Mouse (Mus musculus): ENCODE results near the gene Ankfn1. TPM values are rescaled to one million over a fixed set of nuclear protein-coding genes. Genes with fewer than 3 reads are reported as not detected.

The Ankfn1 gene
- total RNA-seq, 2 experiments from 2014 or later = 1.1 to 2.4 TPM

DNA sequence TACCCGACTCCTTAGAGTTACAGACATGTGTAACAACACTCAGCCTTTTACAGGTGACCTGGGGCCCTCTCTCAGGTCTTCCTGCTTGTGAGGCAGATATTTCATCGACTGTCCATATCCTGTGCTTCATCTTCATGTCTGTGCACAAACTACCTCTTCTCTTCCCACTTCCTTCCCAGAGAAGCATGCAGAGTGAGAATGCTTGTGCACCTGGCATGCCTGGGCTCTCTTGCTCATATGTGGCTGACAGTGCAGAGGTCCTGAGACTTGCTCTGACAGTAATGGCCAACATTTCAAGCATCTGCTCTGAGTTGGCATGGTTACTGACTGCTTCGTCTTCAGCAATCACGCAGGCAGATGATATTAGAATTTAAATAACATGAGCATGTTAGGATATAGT, 83.8 kb downstream of the Ankfn1 start:
- DNase-seq (ENCODE audit: extremely low spot score in 1 of 2, low spot score in 1 of 2) = no peak

DNA sequence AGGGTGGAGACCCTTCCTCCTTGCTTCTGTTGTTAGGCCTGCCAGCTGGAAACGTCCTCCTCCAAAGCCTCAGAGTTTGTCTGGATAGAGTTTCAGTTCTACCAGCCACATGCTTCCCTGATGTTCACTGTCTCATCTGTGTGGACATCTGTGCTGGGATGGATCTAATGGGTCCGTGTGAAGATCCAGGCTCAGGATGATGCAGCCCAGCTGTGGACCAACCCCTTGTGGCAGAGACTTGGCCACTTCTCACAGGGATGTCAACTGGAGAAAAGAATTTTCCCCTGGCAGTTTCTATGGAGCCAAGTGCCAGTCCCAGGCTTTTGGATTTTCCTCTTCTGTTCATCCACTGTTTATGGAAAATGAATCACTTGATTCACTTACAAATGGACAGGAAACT, 100.5 kb downstream of the Ankfn1 start:
- no peak for DNase-seq (ENCODE audit: extremely low spot score in 1 of 2, low spot score in 1 of 2)

DNA sequence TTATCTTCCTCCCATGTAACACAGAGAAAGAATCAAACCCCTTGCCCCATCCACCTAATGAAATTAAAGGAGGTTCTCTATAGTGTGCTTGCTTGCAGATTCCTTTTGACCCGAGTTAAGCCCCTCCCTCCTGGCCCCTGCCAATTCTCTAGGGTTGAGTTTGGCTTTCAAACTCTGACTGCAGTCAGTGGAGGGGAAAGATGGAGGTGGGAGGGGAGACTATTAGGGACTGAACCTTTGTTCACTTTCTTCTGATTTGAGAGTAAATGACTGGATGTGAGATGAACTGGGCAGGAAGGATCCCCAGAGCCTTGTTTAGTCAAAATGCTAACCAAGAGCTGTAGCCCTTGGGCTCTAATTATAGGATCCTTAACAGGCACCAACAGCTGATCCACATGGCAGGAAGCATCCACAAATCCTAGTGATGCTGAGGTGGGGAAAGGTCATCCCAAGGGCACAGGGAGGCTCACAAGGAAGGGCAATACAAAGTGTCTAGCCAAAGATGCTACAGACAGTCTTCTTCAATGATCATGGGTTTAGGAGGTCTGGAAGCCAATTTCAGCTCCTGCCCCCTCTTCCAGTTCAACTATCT, 103.4 kb downstream of the Ankfn1 start:
- DNase-seq (ENCODE audit: extremely low spot score in 1 of 2, low spot score in 1 of 2) = no peak

DNA sequence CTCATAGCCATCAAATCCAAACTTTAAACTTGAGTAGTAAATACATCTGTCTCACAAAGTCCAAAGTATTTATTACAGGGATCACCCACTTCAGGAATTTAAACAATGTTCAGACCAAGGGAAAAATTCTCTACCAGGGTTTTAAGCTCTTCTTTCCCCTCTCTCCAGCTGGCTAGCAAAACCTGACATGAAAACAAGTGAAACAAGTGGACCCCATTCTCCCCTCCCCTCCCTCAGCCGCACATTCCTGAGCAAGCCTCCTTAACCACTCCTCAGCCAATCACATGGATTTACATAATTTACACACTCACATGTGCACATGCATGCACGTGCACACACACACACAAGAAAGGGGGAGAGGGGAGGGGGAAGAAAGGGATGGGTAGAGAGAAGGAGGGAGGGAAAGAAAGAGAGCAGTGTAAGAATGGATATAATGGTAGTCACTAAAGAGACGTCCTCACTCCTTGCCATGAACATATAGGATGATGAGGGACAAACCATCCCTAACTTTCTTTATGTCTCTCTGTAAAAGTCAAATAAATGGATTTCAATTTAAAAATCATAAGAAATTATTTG, 104.9 kb downstream of the Ankfn1 start:
- no peak for DNase-seq (ENCODE audit: extremely low spot score in 1 of 2, low spot score in 1 of 2)

DNA sequence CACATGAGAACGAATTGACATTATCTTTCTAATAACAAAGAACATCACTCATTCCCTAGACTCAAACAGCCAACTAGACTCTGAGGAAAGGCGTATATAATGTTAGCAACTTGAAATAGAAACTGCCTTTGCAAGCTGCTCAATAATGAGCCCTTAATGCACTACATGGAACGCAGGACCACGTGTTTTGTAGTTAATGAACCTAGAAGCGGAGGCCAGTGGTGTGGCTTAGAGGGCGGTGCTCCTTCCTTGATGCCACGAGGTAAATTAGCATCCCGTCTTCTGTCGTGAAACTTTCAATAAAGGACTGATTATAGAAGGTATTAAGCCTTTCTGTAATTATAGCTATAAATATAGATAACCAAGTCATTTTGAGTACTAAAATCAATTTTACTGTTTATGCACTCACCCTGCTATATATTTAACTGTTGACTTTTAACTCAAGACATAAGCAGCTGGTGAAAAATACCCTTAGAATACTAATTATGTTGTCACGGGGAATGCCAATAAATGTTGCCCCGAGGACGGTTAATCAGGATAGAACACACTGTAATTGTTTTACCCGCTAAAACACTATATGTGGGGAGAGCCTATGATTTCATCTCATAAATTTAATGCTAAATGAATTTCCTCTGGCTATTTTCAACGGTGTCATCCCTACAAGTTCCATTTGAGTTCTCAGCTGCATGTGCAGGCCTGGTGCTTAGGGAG, 112.1 kb downstream of the Ankfn1 start:
- no peak for DNase-seq (ENCODE audit: extremely low spot score in 1 of 2, low spot score in 1 of 2)

DNA sequence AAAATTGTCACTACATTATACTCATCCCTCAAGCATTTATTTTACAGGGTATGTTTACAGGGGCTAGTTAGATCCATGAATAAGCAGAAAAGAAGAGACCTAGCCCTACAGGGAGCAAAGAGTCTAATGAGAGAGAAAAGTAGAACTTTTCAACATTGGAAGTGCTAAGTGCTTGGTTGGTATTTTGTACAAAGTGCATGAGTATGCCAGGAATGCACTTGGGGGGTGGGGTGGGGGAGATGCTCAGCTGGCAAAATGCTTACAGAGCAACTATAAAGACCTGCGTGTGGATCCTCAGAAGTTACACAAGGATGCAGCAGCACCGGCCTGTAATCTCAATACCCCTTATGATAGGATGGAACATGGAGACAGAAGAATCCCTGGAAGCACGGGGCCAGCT, 118.4 kb downstream of the Ankfn1 start:
- DNase-seq (ENCODE audit: extremely low spot score in 1 of 2, low spot score in 1 of 2) = no peak

DNA sequence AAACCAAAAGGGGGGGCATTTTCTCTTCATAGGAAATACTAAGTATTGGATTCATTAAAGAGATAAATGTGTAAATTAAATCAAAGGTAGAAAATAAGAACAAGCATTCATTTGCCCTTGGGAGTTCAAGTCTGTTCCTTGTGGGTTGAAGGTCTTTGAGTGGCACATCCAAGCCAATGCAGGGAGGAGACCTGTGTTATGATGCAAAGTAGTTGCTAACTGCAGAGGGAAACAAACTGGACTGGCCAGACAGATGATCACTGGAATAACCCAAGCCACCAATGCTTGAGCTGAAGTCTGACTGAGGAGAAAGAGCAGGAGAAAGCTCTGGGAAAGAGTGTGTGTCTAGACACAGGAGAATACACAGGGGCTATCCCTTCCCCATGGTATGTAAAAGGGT, 120.9 kb downstream of the Ankfn1 start:
- DNase-seq (ENCODE audit: extremely low spot score in 1 of 2, low spot score in 1 of 2) = no peak

DNA sequence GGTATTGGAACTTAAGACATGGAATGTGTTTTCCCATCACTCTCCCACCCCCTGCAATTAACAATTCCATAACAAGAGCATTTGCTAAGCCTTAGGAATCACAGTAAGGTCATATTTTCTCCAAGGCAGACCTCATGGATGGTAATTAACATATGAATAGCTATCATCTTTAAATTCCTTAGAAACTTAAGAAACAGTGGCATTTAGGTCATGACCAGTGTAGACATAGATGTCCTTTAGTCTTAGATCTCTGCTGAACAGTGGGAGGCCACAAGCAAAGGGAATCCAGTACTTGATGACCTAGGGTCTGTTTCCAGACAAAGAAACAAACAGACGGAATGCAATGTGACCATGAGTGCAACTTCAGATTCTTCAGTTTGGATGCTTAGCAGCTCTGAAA, 141.7 kb downstream of the Ankfn1 start:
- DNase-seq (ENCODE audit: extremely low spot score in 1 of 2, low spot score in 1 of 2) = no peak

DNA sequence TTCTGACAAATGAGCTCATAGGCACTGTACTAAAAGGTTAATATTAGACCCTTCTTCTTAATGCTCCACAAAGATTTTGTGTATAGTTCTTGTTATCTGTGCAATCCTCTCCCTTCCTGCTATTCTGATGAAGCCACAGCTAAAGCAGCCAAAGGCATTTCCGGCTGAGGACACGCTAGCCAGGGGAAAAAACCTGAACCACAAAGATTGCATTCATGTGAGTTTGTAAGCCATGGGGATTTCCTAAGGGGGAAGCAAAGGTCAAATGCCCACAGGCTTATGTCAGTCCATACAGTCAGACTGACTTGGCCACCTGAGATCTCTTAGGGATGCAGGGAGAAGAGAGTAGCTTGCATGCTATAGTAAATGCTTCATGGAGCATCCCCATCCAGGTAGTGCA, 146.1 kb downstream of the Ankfn1 start:
- no peak for DNase-seq (ENCODE audit: extremely low spot score in 1 of 2, low spot score in 1 of 2)

DNA sequence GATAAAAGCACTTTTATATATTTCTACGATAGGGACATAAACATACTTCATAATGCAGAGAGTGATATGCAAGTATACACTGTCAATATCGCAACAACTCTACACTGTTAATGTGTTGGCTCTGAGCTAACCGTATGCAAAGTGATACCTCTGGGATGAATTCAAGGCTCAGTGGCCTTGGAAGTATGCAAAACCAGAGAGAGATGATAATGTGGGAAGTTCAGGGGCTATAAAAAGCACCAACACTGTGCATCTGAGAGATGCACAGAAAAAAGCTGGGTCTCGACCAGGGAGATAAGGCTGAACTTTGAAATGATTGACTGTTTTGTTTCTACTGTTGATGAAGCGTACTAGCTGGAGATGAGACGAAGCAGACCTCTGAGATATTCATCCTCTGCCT, 148.9 kb downstream of the Ankfn1 start:
- no peak for DNase-seq (ENCODE audit: extremely low spot score in 1 of 2, low spot score in 1 of 2)

DNA sequence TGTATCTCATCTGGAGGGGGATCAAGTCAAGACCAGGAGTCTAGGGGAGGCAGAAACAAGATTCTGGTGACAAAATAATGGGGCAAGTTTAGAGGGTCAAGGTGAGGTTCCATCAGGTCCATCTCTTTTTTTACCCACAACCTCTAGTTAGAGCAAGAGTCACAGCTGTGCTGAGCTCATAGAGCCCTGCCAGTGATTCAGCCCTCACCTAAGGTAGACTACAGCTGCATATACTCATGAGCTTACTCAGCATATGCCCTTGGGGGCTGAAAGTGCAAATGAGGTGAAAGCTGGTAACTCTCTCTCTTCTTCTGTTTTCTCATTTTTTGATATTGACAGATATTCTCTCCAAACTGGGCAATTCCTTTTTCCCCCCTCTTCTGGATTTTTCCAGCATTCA, 150.2 kb downstream of the Ankfn1 start:
- no peak for DNase-seq (ENCODE audit: extremely low spot score in 1 of 2, low spot score in 1 of 2)

DNA sequence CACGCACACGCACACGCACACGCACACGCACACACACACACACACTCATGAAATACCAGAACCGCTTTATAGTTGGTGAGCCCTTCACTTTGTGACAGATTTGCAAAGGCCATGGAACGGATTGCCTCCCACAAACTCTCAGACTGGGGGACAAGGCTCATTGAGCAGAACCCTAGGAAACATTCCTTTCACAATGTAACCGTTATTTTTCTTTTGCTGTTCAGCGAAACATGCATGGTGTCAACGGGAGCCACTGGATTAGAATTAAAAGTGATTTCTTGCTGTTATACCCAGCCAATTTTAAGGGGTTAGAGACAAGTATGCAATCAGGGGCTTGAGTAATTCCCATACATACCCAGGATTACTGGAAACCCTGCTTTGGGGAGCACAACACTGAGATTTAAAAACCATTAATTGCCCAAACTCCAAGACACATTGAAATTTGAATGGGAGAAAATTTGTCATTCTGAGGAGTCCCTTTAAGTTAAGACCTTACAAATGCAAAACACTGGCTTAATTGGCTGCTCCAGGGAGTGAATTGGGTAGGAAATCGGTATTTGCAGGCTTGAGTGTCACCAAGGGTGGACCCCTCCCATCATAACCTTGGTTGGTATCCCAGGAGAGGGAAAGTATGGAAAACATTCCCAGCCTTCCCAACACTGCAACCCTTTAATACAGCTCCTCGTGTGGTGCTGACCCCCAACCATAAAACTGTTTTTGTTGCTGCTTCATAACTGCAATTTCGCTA, 153.6 kb downstream of the Ankfn1 start:
- no peak for DNase-seq (ENCODE audit: extremely low spot score in 1 of 2, low spot score in 1 of 2)

DNA sequence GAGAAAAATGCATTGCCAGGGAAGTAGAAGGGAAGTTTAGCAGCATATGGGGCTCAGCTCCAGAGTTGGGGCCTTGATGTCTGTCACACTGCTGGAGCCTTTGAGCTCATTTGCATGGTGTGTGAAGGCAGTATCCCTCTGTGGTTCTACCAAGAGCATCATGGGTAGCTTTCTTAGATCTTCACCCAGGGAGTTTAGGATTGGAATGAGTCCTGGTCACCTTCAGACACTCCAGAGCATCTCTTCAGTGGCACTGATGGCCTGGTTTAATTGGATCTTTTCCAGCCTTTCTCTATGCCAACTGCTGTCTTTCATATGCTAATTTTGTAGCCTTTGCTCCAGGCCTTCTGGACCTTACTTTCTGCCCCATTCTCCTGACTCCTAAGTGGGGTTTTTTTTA, 157.5 kb downstream of the Ankfn1 start:
- no peak for DNase-seq (ENCODE audit: extremely low spot score in 1 of 2, low spot score in 1 of 2)

DNA sequence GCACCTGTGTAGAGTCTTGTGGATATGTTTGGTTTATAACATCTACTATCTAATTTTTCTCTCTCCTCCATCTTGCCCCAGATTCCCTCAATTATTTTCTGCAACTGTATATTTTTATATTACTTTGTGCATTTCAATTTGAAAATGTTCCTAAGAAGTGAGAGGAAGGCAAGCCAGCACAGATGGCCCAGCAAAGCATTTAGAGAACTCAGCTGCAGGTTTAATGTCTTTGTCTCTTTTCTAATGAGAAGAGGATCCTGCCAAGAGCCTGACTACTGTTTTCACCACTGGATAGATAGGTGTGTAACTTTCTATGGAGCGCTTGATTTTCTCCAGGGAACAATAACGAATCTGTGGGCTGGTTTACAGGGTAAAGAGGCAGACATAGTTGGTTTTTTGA, 161.6 kb downstream of the Ankfn1 start:
- no peak for DNase-seq (ENCODE audit: extremely low spot score in 1 of 2, low spot score in 1 of 2)

DNA sequence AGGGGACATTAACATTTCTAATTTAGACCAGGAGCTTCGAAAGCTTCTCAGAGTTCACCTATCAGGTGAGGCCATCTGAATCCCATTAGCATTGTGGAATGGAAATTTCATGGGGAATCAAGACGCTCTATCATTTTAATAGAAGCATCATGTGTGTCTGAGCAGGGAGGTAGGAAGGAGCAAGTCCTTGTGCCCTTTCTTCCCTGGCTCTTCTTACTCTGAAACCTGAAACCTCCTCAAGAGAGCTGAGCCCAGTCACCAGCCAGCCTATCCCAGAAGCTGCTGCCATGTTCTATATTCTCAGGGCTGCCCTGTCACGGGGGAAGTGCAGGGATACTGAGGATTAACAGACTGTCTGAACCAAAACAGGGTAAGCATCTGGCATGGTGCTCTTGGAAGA, 165.9 kb downstream of the Ankfn1 start:
- DNase-seq (ENCODE audit: extremely low spot score in 1 of 2, low spot score in 1 of 2) = no peak

DNA sequence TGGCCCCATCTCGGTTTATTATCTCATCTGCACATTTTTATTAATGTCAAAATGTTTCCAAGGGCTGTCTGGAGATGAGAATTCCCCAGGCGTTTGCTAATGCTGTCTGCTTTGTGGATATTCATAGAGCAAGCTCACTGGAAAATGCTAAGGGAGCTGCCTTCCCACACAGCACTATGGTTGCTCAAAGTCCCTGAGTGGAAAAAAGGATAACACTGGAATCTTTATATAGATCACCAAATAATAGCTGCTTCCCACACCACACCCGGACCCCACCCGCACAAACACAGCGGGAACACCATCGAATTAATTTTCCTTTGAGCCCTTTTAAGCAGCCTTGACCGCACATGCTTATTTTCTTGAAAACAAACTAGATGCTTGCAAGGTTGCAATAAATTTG, 169.4 kb downstream of the Ankfn1 start:
- no peak for DNase-seq (ENCODE audit: extremely low spot score in 1 of 2, low spot score in 1 of 2)

DNA sequence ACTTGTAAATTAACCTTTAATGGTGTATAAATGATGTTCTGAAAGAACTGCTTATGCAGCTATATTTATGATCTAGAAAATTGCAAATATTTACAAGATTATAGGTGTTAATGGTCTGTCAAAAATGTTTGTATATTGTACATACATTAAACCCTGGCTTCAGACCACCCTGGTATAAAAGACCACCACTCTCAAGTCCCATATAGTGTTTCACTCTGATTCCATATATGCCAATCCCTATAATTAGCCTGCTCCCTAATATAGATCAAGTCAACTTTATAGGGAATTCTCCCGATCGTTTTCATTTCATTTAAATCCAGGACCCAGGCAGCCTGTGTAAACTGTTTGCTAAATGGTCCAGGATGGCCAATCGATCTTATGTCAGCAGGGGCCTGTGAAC, 170.2 kb downstream of the Ankfn1 start:
- DNase-seq (ENCODE audit: extremely low spot score in 1 of 2, low spot score in 1 of 2) = no peak

DNA sequence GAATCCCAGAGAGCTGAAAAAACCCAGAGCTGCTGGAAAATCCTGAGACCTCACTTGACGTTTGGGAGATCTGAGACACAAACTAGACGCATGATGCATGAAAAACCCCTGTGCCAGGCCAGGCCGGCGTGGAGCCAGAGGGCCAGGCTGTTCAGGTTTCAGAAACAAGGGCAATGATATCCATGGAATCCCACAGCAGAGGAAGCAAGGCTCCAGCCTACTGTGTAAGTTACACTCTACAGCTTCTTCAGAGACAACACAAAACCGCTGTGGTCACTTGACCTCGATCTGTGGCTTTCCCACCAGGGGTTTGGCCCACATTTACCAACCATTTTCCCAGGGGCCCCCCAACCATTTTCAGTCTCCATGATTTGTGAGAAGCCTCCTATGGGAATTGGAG, 171.1 kb downstream of the Ankfn1 start:
- no peak for DNase-seq (ENCODE audit: extremely low spot score in 1 of 2, low spot score in 1 of 2)

DNA sequence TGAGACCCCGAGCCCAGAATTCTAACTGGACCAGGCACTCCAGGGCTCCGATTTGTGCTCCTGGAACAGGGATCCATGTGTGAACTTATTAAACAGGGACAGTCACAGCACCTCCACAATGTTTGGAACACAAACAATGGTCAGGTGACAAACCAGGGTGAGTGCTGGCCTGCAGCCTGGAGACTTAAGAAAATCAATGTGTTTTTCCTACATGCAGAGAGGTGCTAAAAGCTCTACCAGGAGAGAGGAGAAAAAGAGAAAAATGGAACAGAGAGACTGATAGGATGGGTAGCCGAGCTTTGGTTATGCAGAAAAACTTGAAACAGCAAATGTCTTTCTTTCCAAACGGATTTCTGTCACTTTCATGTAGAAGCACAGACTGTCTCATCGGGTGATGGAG, 174.5 kb downstream of the Ankfn1 start:
- DNase-seq (ENCODE audit: extremely low spot score in 1 of 2, low spot score in 1 of 2) = no peak

DNA sequence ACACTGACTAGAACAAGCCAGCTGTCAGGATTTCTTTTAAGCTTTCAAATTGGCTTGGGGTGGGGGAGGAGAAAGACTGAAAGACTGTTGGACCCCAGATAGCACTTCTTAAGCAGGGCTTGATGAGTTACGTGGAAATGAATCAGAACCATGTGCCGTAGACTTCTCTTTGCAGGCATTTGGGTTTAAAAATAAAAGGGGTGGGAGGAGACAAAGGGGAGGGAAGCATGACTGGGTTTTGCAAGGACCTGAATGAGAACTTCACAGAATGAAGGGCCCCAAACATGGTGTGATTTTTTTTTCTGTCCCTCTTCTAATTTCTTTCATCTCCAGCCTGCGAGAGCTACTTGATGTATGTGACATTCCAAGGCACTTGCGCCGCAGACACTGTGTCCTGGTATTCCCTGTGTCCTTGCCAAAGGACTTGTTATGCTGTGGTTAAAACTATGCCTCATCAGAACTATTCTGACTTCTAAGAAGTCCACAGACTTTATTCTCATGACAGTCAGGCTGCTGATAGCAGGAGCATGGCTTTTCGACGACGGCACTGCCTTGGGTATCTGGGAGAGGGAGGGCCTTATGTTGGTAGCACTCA, 176.4 kb downstream of the Ankfn1 start:
- DNase-seq (ENCODE audit: extremely low spot score in 1 of 2, low spot score in 1 of 2) = no peak

DNA sequence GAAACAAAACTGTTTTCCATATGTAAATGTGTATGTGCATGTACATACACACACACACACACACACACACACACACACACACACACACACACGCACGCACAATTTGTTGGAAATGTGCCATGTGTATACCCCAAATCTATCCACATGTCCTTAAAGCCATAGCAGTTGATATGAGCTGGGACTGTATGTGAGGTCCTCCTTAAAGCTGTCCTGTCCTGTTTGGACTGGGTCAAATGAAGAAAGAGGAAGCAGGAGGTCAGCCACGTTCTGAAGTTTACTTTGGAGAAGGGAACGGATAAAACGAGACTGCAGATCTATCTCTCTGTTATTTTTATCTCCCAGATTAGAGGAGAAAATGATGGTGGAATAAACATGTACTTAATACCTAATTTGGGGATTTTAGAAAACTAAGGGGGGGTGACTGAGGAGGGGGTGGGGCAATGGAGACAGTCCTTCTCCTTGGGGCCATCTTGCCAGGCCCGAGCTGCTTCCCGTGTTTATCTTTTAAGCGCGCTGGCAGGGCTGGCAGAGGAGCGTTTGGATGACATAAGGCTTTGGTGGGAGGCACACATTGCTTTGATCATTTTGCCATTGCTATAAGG, 187.1 kb downstream of the Ankfn1 start:
- no peak for DNase-seq (ENCODE audit: extremely low spot score in 1 of 2, low spot score in 1 of 2)
